Mouse (Mus musculus) liver, embryonic 12.5 days (tissue): ENCODE results near the gene Vwa7. TPM values are rescaled to one million over a fixed set of nuclear protein-coding genes. Genes with fewer than 3 reads are reported as not detected.

Experiments
- ATAC-seq: fragments of 200-750 bp; cut with Nextera tagmentation; 2 replicates; pipeline ENCODE4 v1.8.0; 2017; ENCODE audit warnings: moderate number of reproducible peaks, mild to moderate bottlenecking, moderate library complexity
- H3K27ac ChIP-seq: fragments of 300-500 bp; sonication (generic); 2 replicates; pipeline ENCODE4 v1.5.1; 2016; ENCODE audit warnings: mild to moderate bottlenecking
- H3K27me3 ChIP-seq: fragments of 300-500 bp; sonication (generic); replicated peaks from 2 replicates; pipeline ENCODE4 v1.6.1; 2016; ENCODE audit warnings: mild to moderate bottlenecking, moderate library complexity
- H3K36me3 ChIP-seq: fragments of 300-500 bp; sonication (generic); 2 replicates; pipeline ENCODE4 v1.6.1; 2016; ENCODE audit warnings: mild to moderate bottlenecking, moderate library complexity
- H3K4me1 ChIP-seq: fragments of 300-500 bp; sonication (generic); 2 replicates; pipeline ENCODE4 v1.6.1; 2016
- H3K4me2 ChIP-seq: fragments of 300-500 bp; sonication (generic); 2 replicates; pipeline ENCODE4 v1.6.1; 2016; ENCODE audit warnings: mild to moderate bottlenecking, moderate library complexity
- H3K4me3 ChIP-seq: fragments of 300-500 bp; sonication (generic); 2 replicates; pipeline ENCODE4 v1.5.1; 2016; ENCODE audit warnings: mild to moderate bottlenecking, moderate library complexity
- H3K9ac ChIP-seq: fragments of 300-500 bp; sonication (generic); 2 replicates; pipeline ENCODE4 v1.6.1; 2016; ENCODE audit warnings: mild to moderate bottlenecking, moderate library complexity
- H3K9me3 ChIP-seq: fragments of 300-500 bp; sonication (generic); replicated peaks from 2 replicates; pipeline ENCODE4 v1.6.1; 2016; ENCODE audit warnings: mild to moderate bottlenecking, moderate library complexity
- WGBS: fragments of 180-500 bp; shearing (Covaris S2); methylation state at CpG from one replicate; pipeline ENCODE4 v1.1.7; 2016; ENCODE audit not compliant: insufficient replicate concordance; 5-methylcytosine and 5-hydroxymethylcytosine counted together
- polyA plus RNA-seq: library from polyadenylated mRNA; unstranded; fragments of >200 nt; fragmentation: Nextera tagmentation; extraction: Ambion mirVana; gene quantifications from 2 replicates; pipeline ENCODE4 v1.2.1, GENCODE M21; 2016

Vwa7 gene
- polyA plus RNA-seq, 1 experiment from 2014 or later: 0.15 TPM

GRCm38 (mm10) chr17:35063466-35063865 is 47.1 kb downstream of the Vwa7 start:
- Histone ChIP-seq H3K36me3 (peaks cover 14% of the 10 kb centered on the region), H3K27ac (no peak overlapping the region), H3K27me3 (peaks cover 67% of the 10 kb centered on the region), H3K9ac (no peak overlapping the region), H3K9me3 (no peaks in the 10 kb centered on the region), H3K4me3 (no peak overlapping the region), H3K4me2 (no peak overlapping the region), H3K4me1 (peaks cover 61% of the 10 kb centered on the region)
- no peak for ATAC-seq
- WGBS: 82% methylated on average over 3 of the region's 3 CpGs

- Histone ChIP-seq H3K4me1 (peaks cover 52% of the 10 kb centered on the region), H3K9ac (no peak overlapping the region), H3K27me3 (peaks cover 77% of the 10 kb centered on the region), H3K4me2 (peak overlapping the region; percentile 76), H3K4me3 (peak overlapping the region; percentile 50), H3K9me3 (no peaks in the 10 kb centered on the region), H3K27ac (no peak overlapping the region), H3K36me3 (peaks cover 12% of the 10 kb centered on the region; the same call in 1 of the 2 replicates)
- no peak for ATAC-seq
- WGBS: 19% methylated on average over 10 of the region's 10 CpGs
Measured at GRCm38 (mm10) chr17:35064378-35064877, 48.0 kb downstream of the Vwa7 start.

GRCm38 (mm10) chr17:35064951-35065947 is 48.9 kb downstream of the Vwa7 start, which contains the start of gene Ly6g6c:
Gene Ly6g6c (plus strand): TSS chr17:35065388.
- Histone ChIP-seq H3K4me2 (peak within 1 kb of the TSS; percentile 76), H3K36me3 (peaks cover 12% of the 10 kb centered on the region; the same call in 1 of the 2 replicates), H3K9ac (peak within 1 kb of the TSS; percentile 44), H3K27me3 (peaks cover 78% of the 10 kb centered on the region), H3K9me3 (no peaks in the 10 kb centered on the region), H3K27ac (no peak within 1 kb of the TSS; the same call in 1 of the 2 replicates), H3K4me3 (peak within 1 kb of the TSS; percentile 50), H3K4me1 (peaks cover 43% of the 10 kb centered on the region)
- ATAC-seq: peak; percentile 39
- 2% methylated on average over 48 of the region's 48 CpGs for WGBS

- H3K27me3 ChIP-seq: peaks cover 77% of the 10 kb centered on the region
- peaks cover 7% of the 10 kb centered on the region; the same call in 1 of the 2 replicates for H3K36me3 ChIP-seq
- H3K4me2 ChIP-seq: peak within 1 kb of the TSS; percentile 76
- H3K9ac ChIP-seq: peak within 1 kb of the TSS; percentile 44
- ATAC-seq: no peak
- 34% methylated on average over 10 of the region's 10 CpGs for WGBS
- peaks cover 35% of the 10 kb centered on the region for H3K4me1 ChIP-seq
- H3K27ac ChIP-seq: no peak within 1 kb of the TSS; the same call in 1 of the 2 replicates
- H3K9me3 ChIP-seq: no peaks in the 10 kb centered on the region
- peak within 1 kb of the TSS; percentile 50 for H3K4me3 ChIP-seq
Measured at GRCm38 (mm10) chr17:35066084-35066483, 49.7 kb downstream of the Vwa7 start, which contains the start of gene Mpig6b. Gene Mpig6b (minus strand): TSS chr17:35066184.

GRCm38 (mm10) chr17:35068213-35068914 is 52.0 kb downstream of the Vwa7 start:
- 67% methylated on average over 17 of the region's 17 CpGs for WGBS
- peaks cover 28% of the 10 kb centered on the region for H3K4me1 ChIP-seq
- no peak overlapping the region for H3K9ac ChIP-seq
- H3K4me2 ChIP-seq: no peak overlapping the region
- no peak overlapping the region for H3K27ac ChIP-seq
- H3K9me3 ChIP-seq: no peaks in the 10 kb centered on the region
- H3K36me3 ChIP-seq: no peaks in the 10 kb centered on the region
- ATAC-seq: no peak
- H3K4me3 ChIP-seq: no peak overlapping the region
- peaks cover 67% of the 10 kb centered on the region for H3K27me3 ChIP-seq

GRCm38 (mm10) chr17:35070556-35071229 is 54.3 kb downstream of the Vwa7 start:
- no peak overlapping the region for H3K4me3 ChIP-seq
- H3K36me3 ChIP-seq: no peaks in the 10 kb centered on the region
- no peak for ATAC-seq
- H3K9me3 ChIP-seq: no peaks in the 10 kb centered on the region
- no peak overlapping the region for H3K4me2 ChIP-seq
- H3K27ac ChIP-seq: no peak overlapping the region
- H3K4me1 ChIP-seq: peaks cover 14% of the 10 kb centered on the region
- H3K27me3 ChIP-seq: peaks cover 58% of the 10 kb centered on the region
- 45% methylated on average over 6 of the region's 6 CpGs for WGBS
- H3K9ac ChIP-seq: no peak overlapping the region; the same call in 1 of the 2 replicates

- H3K27ac ChIP-seq: no peak overlapping the region
- H3K4me1 ChIP-seq: peaks cover 13% of the 10 kb centered on the region
- H3K9ac ChIP-seq: no peak overlapping the region
- H3K4me2 ChIP-seq: no peak overlapping the region
- no peaks in the 10 kb centered on the region for H3K9me3 ChIP-seq
- H3K36me3 ChIP-seq: no peaks in the 10 kb centered on the region
- ATAC-seq: no peak
- 73% methylated on average over 9 of the region's 9 CpGs for WGBS
- H3K27me3 ChIP-seq: peaks cover 54% of the 10 kb centered on the region
- no peak overlapping the region for H3K4me3 ChIP-seq
Measured at GRCm38 (mm10) chr17:35071454-35071853, 55.1 kb downstream of the Vwa7 start.

DNA sequence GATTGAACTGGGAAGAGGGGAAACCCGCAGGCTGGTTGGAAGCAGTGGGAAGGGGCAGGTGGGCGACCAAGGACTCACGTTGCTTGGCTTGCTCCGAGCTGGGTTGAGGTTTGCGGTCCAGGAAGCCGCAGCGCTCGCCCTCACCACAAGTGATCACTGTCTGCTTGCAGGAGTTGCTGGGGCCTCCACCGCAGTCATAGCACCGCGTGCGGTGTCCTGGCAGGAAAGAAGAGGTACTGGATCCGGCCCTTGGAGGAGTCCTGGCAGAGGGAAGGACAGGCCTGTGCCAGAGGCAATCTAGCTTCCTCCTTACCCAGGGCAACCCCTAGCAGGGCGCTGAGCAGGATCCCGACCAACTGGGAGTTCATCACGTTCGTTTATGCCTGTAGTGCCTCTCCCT is 57.7 kb downstream of the Vwa7 start:
- no peak overlapping the region for H3K4me2 ChIP-seq
- no peak overlapping the region for H3K9ac ChIP-seq
- H3K36me3 ChIP-seq: no peaks in the 10 kb centered on the region
- H3K27ac ChIP-seq: no peak overlapping the region
- WGBS: 24% methylated on average over 17 of the region's 17 CpGs
- H3K4me3 ChIP-seq: no peak overlapping the region
- H3K27me3 ChIP-seq: peaks cover 46% of the 10 kb centered on the region
- no peaks in the 10 kb centered on the region for H3K9me3 ChIP-seq
- peaks cover 36% of the 10 kb centered on the region for H3K4me1 ChIP-seq
- ATAC-seq: no peak

Other genes starting within 250 kb of the Vwa7 start
- gene Cyp21a1, start 212.0 kb upstream of the Vwa7 start, polyA plus RNA-seq: not detected in 2 replicates
- gene Stk19, start 179.6 kb upstream of the Vwa7 start, polyA plus RNA-seq: 18.0 and 18.6 TPM in 2 replicates
- 37.0 and 38.8 TPM in 2 replicates for gene Dxo, start 179.6 kb upstream of the Vwa7 start, polyA plus RNA-seq
- 34.0 and 39.5 TPM in 2 replicates for gene Skiv2l, start 166.4 kb upstream of the Vwa7 start, polyA plus RNA-seq
- gene Nelfe, start 166.2 kb upstream of the Vwa7 start, polyA plus RNA-seq: 69.3 and 72.0 TPM in 2 replicates
- gene Cfb, start 154.1 kb upstream of the Vwa7 start, polyA plus RNA-seq: 83.5 and 85.0 TPM in 2 replicates
- gene Zbtb12, start 137.1 kb upstream of the Vwa7 start, polyA plus RNA-seq: 1.8 and 1.9 TPM in 2 replicates
- gene Gm20547, start 134.5 kb upstream of the Vwa7 start, polyA plus RNA-seq: not detected in 2 replicates
- 7.9 and 8.2 TPM in 2 replicates for gene C2, start 118.3 kb upstream of the Vwa7 start, polyA plus RNA-seq
- 27.1 and 32.8 TPM in 2 replicates for gene Ehmt2, start 118.1 kb upstream of the Vwa7 start, polyA plus RNA-seq
- 0.75 and 0.79 TPM in 2 replicates for gene Slc44a4, start 102.1 kb upstream of the Vwa7 start, polyA plus RNA-seq
- gene Neu1, start 85.3 kb upstream of the Vwa7 start, polyA plus RNA-seq: 16.9 and 17.3 TPM in 2 replicates
- 0.11 and 0.21 TPM in 2 replicates for gene Hspa1b, start 57.3 kb upstream of the Vwa7 start, polyA plus RNA-seq
- gene Gm20481, start 46.7 kb upstream of the Vwa7 start, polyA plus RNA-seq: 0.73 TPM in 1 of 2 replicates, not detected in the other
- gene Hspa1a, start 44.4 kb upstream of the Vwa7 start, polyA plus RNA-seq: 2.8 and 5.0 TPM in 2 replicates
- gene Hspa1l, start 43.9 kb upstream of the Vwa7 start, polyA plus RNA-seq: 0.38 and 0.49 TPM in 2 replicates
- 202 and 215 TPM in 2 replicates for gene Lsm2, start 34.7 kb upstream of the Vwa7 start, polyA plus RNA-seq
- 208 and 211 TPM in 2 replicates for gene Vars, start 15.6 kb upstream of the Vwa7 start, polyA plus RNA-seq
- gene Sapcd1, start 11.4 kb downstream of the Vwa7 start, polyA plus RNA-seq: 2.8 and 3.4 TPM in 2 replicates
- 4.0 and 4.8 TPM in 2 replicates for gene Msh5, start 30.2 kb downstream of the Vwa7 start, polyA plus RNA-seq
- gene Clic1, start 33.4 kb downstream of the Vwa7 start, polyA plus RNA-seq: 160 and 162 TPM in 2 replicates
- gene Ddah2, start 42.5 kb downstream of the Vwa7 start, polyA plus RNA-seq: 49.0 and 49.1 TPM in 2 replicates
- gene Ly6g6c, start 48.8 kb downstream of the Vwa7 start, polyA plus RNA-seq: 0.41 and 0.44 TPM in 2 replicates
- 7.3 and 8.7 TPM in 2 replicates for gene Mpig6b, start 49.6 kb downstream of the Vwa7 start, polyA plus RNA-seq
- gene Ly6g6e, start 60.3 kb downstream of the Vwa7 start, polyA plus RNA-seq: 0.23 TPM in 1 of 2 replicates, not detected in the other
- 0.36 and 0.53 TPM in 2 replicates for gene Ly6g6d, start 61.5 kb downstream of the Vwa7 start, polyA plus RNA-seq
- 10.2 and 10.5 TPM in 2 replicates for gene Ly6g6f, start 69.0 kb downstream of the Vwa7 start, polyA plus RNA-seq
- gene Abhd16a, start 72.7 kb downstream of the Vwa7 start, polyA plus RNA-seq: 60.2 and 61.1 TPM in 2 replicates
- not detected in 2 replicates for gene Ly6g5c, start 91.7 kb downstream of the Vwa7 start, polyA plus RNA-seq
- gene Ly6g5b, start 98.8 kb downstream of the Vwa7 start, polyA plus RNA-seq: 0.55 and 0.81 TPM in 2 replicates
- gene Gpank1, start 104.9 kb downstream of the Vwa7 start, polyA plus RNA-seq: 16.5 and 19.6 TPM in 2 replicates
- 187 and 192 TPM in 2 replicates for gene Csnk2b, start 105.5 kb downstream of the Vwa7 start, polyA plus RNA-seq
- 3.7 and 4.3 TPM in 2 replicates for gene D17H6S53E, start 109.8 kb downstream of the Vwa7 start, polyA plus RNA-seq
- gene Apom, start 115.5 kb downstream of the Vwa7 start, polyA plus RNA-seq: 482 and 508 TPM in 2 replicates
- gene Bag6, start 118.6 kb downstream of the Vwa7 start, polyA plus RNA-seq: 29.1 and 35.5 TPM in 2 replicates
- 83.0 and 86.8 TPM in 2 replicates for gene Prrc2a, start 148.3 kb downstream of the Vwa7 start, polyA plus RNA-seq
- gene Aif1, start 159.5 kb downstream of the Vwa7 start, polyA plus RNA-seq: 10.5 and 11.6 TPM in 2 replicates
- 20.8 and 23.7 TPM in 2 replicates for gene Lst1, start 171.9 kb downstream of the Vwa7 start, polyA plus RNA-seq
- 1.2 and 1.3 TPM in 2 replicates for gene Ltb, start 177.9 kb downstream of the Vwa7 start, polyA plus RNA-seq
- 0.33 and 0.36 TPM in 2 replicates for gene Tnf, start 185.4 kb downstream of the Vwa7 start, polyA plus RNA-seq
- 0.12 TPM in 1 of 2 replicates, not detected in the other for gene Lta, start 188.8 kb downstream of the Vwa7 start, polyA plus RNA-seq
- gene Gm16181, start 204.3 kb downstream of the Vwa7 start, polyA plus RNA-seq: 0.42 TPM in 1 of 2 replicates, not detected in the other
- gene Atp6v1g2, start 217.1 kb downstream of the Vwa7 start, polyA plus RNA-seq: 1.3 and 1.8 TPM in 2 replicates
- gene Nfkbil1, start 219.2 kb downstream of the Vwa7 start, polyA plus RNA-seq: 5.7 and 6.4 TPM in 2 replicates
- gene Ddx39b, start 225.2 kb downstream of the Vwa7 start, polyA plus RNA-seq: 258 and 267 TPM in 2 replicates
- gene H2-D1, start 246.2 kb downstream of the Vwa7 start, polyA plus RNA-seq: 66.8 and 72.5 TPM in 2 replicates